Comparison of ENCODE assay signal across 15 mouse cellular contexts in the genomic region with DNA sequence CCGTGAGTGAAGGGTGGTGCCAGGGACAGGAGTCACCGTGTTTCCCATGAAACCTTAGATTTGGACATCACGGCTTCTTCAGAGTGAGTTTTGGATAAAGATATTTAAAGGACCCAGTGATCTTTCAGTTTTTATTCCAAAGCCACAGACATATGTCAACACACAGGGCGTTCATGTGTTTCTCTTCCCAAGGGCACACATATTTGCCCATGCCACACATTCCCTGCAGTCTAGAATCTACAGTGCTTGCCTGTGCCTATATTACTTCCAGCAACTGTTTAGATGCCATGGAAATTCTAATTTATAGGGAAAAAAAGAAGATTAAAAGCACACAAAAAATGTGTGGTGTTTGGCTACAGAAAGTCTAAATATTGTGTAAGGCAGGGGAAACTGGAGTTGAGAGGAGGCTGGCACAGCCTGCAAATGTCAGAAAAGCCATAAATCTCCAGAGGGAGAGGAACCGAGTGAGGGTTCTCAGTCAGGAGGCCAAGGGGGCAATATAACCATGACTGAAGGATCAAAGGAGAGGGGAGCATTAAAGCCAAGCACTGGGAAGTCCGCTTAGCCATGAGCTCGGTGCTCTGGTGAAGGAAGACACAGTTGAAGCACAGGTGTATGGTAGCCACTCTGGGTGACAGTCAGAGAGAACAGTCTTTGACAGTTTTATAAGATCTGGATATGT.
DNase-seq lines count a peak whose midpoint lies in the region; ATAC-seq lines count a peak whose summit lies in the region.
"Had no signal": no experiment of that assay in that cellular context is flagged by ENCODE, and none has a peak within 500 bp of the region (broad histone marks: within the 10 kb centered on the region; RNA-seq: fewer than 3 reads in every experiment).

No protein-coding gene starts in this region.

- H3K27ac ChIP-seq in embryonic facial prominence, embryonic 11.5 days (replicated peaks; ENCODE audit: low read depth, low read length) = 0 out of 2 replicates have a peak overlapping the region, but pooled peaks have one; percentile 32
- H3K27ac ChIP-seq in embryonic facial prominence, embryonic 10.5 days (replicated peaks) = no peak overlapping the region
- H3K27ac ChIP-seq in lung, embryonic 16.5 days (ENCODE audit: low read length) = peak overlapping the region; percentile 92
- peak overlapping the region; percentile 30; the same call in 1 of the 2 replicates for H3K27ac ChIP-seq in limb, embryonic 10.5 days
- H3K27ac ChIP-seq in stomach, embryonic 16.5 days (ENCODE audit: low read length) = peak overlapping the region; percentile 78
- H3K27ac ChIP-seq: hindbrain, embryonic 14.5 days; liver, embryonic 15.5 days had no signal

- no peaks in the 10 kb centered on the region for H3K36me3 ChIP-seq in embryonic facial prominence, embryonic 11.5 days (replicated peaks; ENCODE audit: control insufficient read depth, insufficient read depth, low read depth, low read length)
- H3K36me3 ChIP-seq in embryonic facial prominence, embryonic 10.5 days (replicated peaks) = no peaks in the 10 kb centered on the region
- H3K36me3 ChIP-seq in lung, embryonic 16.5 days (ENCODE audit: control insufficient read depth, insufficient read depth, low read length) = no peaks in the 10 kb centered on the region
- no peaks in the 10 kb centered on the region for H3K36me3 ChIP-seq in limb, embryonic 10.5 days
- no peaks in the 10 kb centered on the region for H3K36me3 ChIP-seq in stomach, embryonic 16.5 days (ENCODE audit: control insufficient read depth, insufficient read depth, low read length)
- H3K36me3 ChIP-seq: liver, embryonic 15.5 days had no signal

- no peaks in the 10 kb centered on the region for H3K9me3 ChIP-seq in embryonic facial prominence, embryonic 11.5 days (replicated peaks; ENCODE audit: control insufficient read depth, low read length)
- no peaks in the 10 kb centered on the region; the same call in 1 of the 2 replicates for H3K9me3 ChIP-seq in embryonic facial prominence, embryonic 10.5 days
- H3K9me3 ChIP-seq in lung, embryonic 16.5 days (ENCODE audit: control insufficient read depth, low read length) = no peaks in the 10 kb centered on the region; the same call in 1 of the 2 replicates
- H3K9me3 ChIP-seq in limb, embryonic 10.5 days (replicated peaks) = no peaks in the 10 kb centered on the region
- no peaks in the 10 kb centered on the region for H3K9me3 ChIP-seq in stomach, embryonic 16.5 days (replicated peaks; ENCODE audit: control insufficient read depth, low read length)
- H3K9me3 ChIP-seq: G1E; liver, embryonic 15.5 days had no signal

- no peak for DNase-seq in embryonic facial prominence, embryonic 11.5 days (ENCODE audit: low spot score)
- DNase-seq in embryonic facial prominence, embryonic 10.5 days (ENCODE audit: low spot score) = no peak
- no peak for DNase-seq in lung, adult 18-20 months
- DNase-seq in limb, embryonic 10.5 days (ENCODE audit: low spot score) = no peak
- no peak for DNase-seq in MN1 (ENCODE audit: low spot score)
- DNase-seq: cerebellum, postnatal 10 days; gastrocnemius, postnatal 25 days; right cerebral cortex, adult 18-20 months had no signal

- ATAC-seq in embryonic facial prominence, embryonic 11.5 days (replicated peaks; ENCODE audit: insufficient number of reproducible peaks, low FRiP score, low TSS enrichment, low read depth) = no peak
- peak; percentile 46 for ATAC-seq in lung, embryonic 16.5 days (ENCODE audit: low read depth)
- no peak for ATAC-seq in stomach, embryonic 16.5 days (ENCODE audit: insufficient read depth, low FRiP score)
- no peak for ATAC-seq in megakaryocyte progenitor cell, adult 5-6 weeks (replicated peaks; ENCODE audit: poor library complexity)

- 80% methylated on average over 7 of the region's 7 CpGs for WGBS in embryonic facial prominence, embryonic 11.5 days
- WGBS in embryonic facial prominence, embryonic 10.5 days = 83% methylated on average over 7 of the region's 7 CpGs
- WGBS in lung, embryonic 16.5 days = 55% methylated on average over 7 of the region's 7 CpGs
- WGBS in limb, embryonic 10.5 days = 49% methylated on average over 7 of the region's 7 CpGs
- 54% methylated on average over 7 of the region's 7 CpGs for WGBS in stomach, embryonic 16.5 days

- no peak overlapping the region for H3K4me2 ChIP-seq in embryonic facial prominence, embryonic 11.5 days (ENCODE audit: low read depth, low read length)
- H3K4me2 ChIP-seq in lung, embryonic 16.5 days (ENCODE audit: low read depth, low read length) = no peak overlapping the region
- H3K4me2 ChIP-seq in stomach, embryonic 16.5 days (ENCODE audit: low read depth, low read length) = no peak overlapping the region
- H3K4me2 ChIP-seq: hindbrain, embryonic 14.5 days; liver, embryonic 15.5 days had no signal

- H3K27me3 ChIP-seq in embryonic facial prominence, embryonic 11.5 days (ENCODE audit: control insufficient read depth, insufficient read depth, low read length) = no peaks in the 10 kb centered on the region
- H3K27me3 ChIP-seq in embryonic facial prominence, embryonic 10.5 days (replicated peaks; ENCODE audit: low read depth, poor library complexity, severe bottlenecking) = no peaks in the 10 kb centered on the region
- H3K27me3 ChIP-seq in lung, embryonic 16.5 days (ENCODE audit: control insufficient read depth, insufficient read depth, low read depth, low read length) = no peaks in the 10 kb centered on the region
- no peaks in the 10 kb centered on the region for H3K27me3 ChIP-seq in limb, embryonic 10.5 days (ENCODE audit: low read depth, poor library complexity, severe bottlenecking)
- no peaks in the 10 kb centered on the region for H3K27me3 ChIP-seq in stomach, embryonic 16.5 days (ENCODE audit: control insufficient read depth, insufficient read depth, low read length)
- H3K27me3 ChIP-seq: liver, embryonic 15.5 days had no signal

- no peak overlapping the region for H3K9ac ChIP-seq in embryonic facial prominence, embryonic 11.5 days (replicated peaks; ENCODE audit: low read length)
- no peak overlapping the region for H3K9ac ChIP-seq in lung, embryonic 16.5 days (ENCODE audit: low read length)
- H3K9ac ChIP-seq in stomach, embryonic 16.5 days (ENCODE audit: low read length) = no peak overlapping the region
- H3K9ac ChIP-seq: forebrain, postnatal 0 days; hindbrain, embryonic 14.5 days; liver, embryonic 15.5 days had no signal

- no peak overlapping the region for H3K4me3 ChIP-seq in embryonic facial prominence, embryonic 11.5 days (ENCODE audit: low read depth, low read length)
- no peak overlapping the region for H3K4me3 ChIP-seq in embryonic facial prominence, embryonic 10.5 days
- H3K4me3 ChIP-seq in lung, embryonic 16.5 days (ENCODE audit: low read length) = no peak overlapping the region
- no peak overlapping the region for H3K4me3 ChIP-seq in limb, embryonic 10.5 days
- no peak overlapping the region for H3K4me3 ChIP-seq in stomach, embryonic 16.5 days (replicated peaks; ENCODE audit: low read length)
- H3K4me3 ChIP-seq: liver, embryonic 15.5 days had no signal

- peaks cover 6% of the 10 kb centered on the region; the same call in 1 of the 2 replicates for H3K4me1 ChIP-seq in embryonic facial prominence, embryonic 11.5 days (ENCODE audit: control insufficient read depth, insufficient read depth, low read length)
- peaks cover 15% of the 10 kb centered on the region for H3K4me1 ChIP-seq in embryonic facial prominence, embryonic 10.5 days
- H3K4me1 ChIP-seq in lung, embryonic 16.5 days (replicated peaks; ENCODE audit: control insufficient read depth, insufficient read depth, low read length) = peaks cover 28% of the 10 kb centered on the region
- H3K4me1 ChIP-seq in limb, embryonic 10.5 days = peaks cover 46% of the 10 kb centered on the region
- peaks cover 26% of the 10 kb centered on the region for H3K4me1 ChIP-seq in stomach, embryonic 16.5 days (ENCODE audit: control insufficient read depth, insufficient read depth, low read length)
